Mouse (Mus musculus) stomach, postnatal 0 days (tissue): ENCODE data around the gene Col1a2. TPM values are rescaled to one million over a fixed set of nuclear protein-coding genes. Genes with fewer than 3 reads are reported as not detected.
A peak's percentile ranks its signal among the peaks of the same experiment; 100 is the strongest.

Source experiments
- ATAC-seq: fragments of 200-750 bp; cut with Nextera tagmentation; 2 replicates; pipeline ENCODE4 v1.8.0; 2017; ENCODE audit not compliant: low FRiP score, low TSS enrichment
- DNase-seq: peaks from one replicate; pipeline ENCODE4 v3.0.0-alpha.2; 2016; ENCODE audit warnings: low spot score
- H3K27ac ChIP-seq: fragments of 300-500 bp; sonication (generic); replicated peaks from 2 replicates; pipeline ENCODE4 v1.5.1; 2014; ENCODE audit warnings: mild to moderate bottlenecking, control low read depth
- H3K27me3 ChIP-seq: fragments of 300-500 bp; sonication (generic); 2 replicates; pipeline ENCODE4 v1.6.1; 2014; ENCODE audit warnings: low read length; ENCODE audit not compliant: control insufficient read depth, insufficient read depth
- H3K36me3 ChIP-seq: fragments of 300-500 bp; sonication (generic); 2 replicates; pipeline ENCODE4 v1.6.1; 2014; ENCODE audit warnings: low read length, mixed read lengths; ENCODE audit not compliant: control insufficient read depth, insufficient read depth
- H3K4me1 ChIP-seq: fragments of 300-500 bp; sonication (generic); replicated peaks from 2 replicates; pipeline ENCODE4 v1.6.1; 2014; ENCODE audit warnings: antibody characterized with exemption; ENCODE audit not compliant: control insufficient read depth, insufficient read depth
- H3K4me2 ChIP-seq: fragments of 300-500 bp; sonication (generic); replicated peaks from 2 replicates; pipeline ENCODE4 v1.6.1; 2014; ENCODE audit warnings: low read depth, mild to moderate bottlenecking, control low read depth, moderate library complexity
- H3K4me3 ChIP-seq: fragments of 300-500 bp; sonication (generic); 2 replicates; pipeline ENCODE4 v1.5.1; 2014; ENCODE audit warnings: low read depth, low read length, control low read depth
- H3K9ac ChIP-seq: fragments of 300-500 bp; sonication (generic); 2 replicates; pipeline ENCODE4 v1.6.1; 2014; ENCODE audit warnings: mild to moderate bottlenecking, low read length, control low read depth, mixed read lengths
- H3K9me3 ChIP-seq: fragments of 300-500 bp; sonication (generic); 2 replicates; pipeline ENCODE4 v1.6.1; 2016; ENCODE audit warnings: low read length; ENCODE audit not compliant: control insufficient read depth
- CTCF ChIP-seq: IDR thresholded peaks from 2 replicates; pipeline ENCODE4 v1.5.1; 2016; ENCODE audit warnings: antibody characterized with exemption, low read depth, mild to moderate bottlenecking, moderate library complexity
- EP300 ChIP-seq: optimal IDR thresholded peaks from 2 replicates; pipeline ENCODE3; 2016; ENCODE audit warnings: antibody characterized with exemption
- WGBS: fragments of 180-500 bp; shearing (Covaris S2); extraction: QIAGEN DNeasy Blood & Tissue Kit; methylation state at CpG from one replicate; pipeline ENCODE4 v1.1.7; 2014; 5-methylcytosine and 5-hydroxymethylcytosine counted together
- polyA plus RNA-seq: library from polyadenylated mRNA; unstranded; fragments of >200 nt; fragmentation: Nextera tagmentation; extraction: Ambion mirVana; gene quantifications from 2 replicates; pipeline ENCODE4 v1.2.1, GENCODE M21; 2015

Col1a2 gene
- polyA plus RNA-seq, 1 experiment from 2014 or later: 504 TPM

- no peak for ATAC-seq
- no peak for TF ChIP-seq EP300
- no peak for TF ChIP-seq CTCF
- 73% methylated on average over 2 of the region's 2 CpGs for WGBS
These were observed 10.9 kb upstream of the Col1a2 start for GRCm38 (mm10) chr6:4493666-4494065.

GRCm38 (mm10) chr6:4496428-4496827 lies 8.2 kb upstream of the Col1a2 start:
- ATAC-seq (no peak), DNase-seq (no peak)
- TF ChIP-seq EP300 (no peak), CTCF (no peak)
- Histone ChIP-seq H3K27me3 (no peaks in the 10 kb centered on the region), H3K9me3 (no peaks in the 10 kb centered on the region), H3K27ac (no peak overlapping the region), H3K4me1 (no peaks in the 10 kb centered on the region), H3K4me3 (no peak overlapping the region), H3K9ac (no peak overlapping the region), H3K36me3 (no peaks in the 10 kb centered on the region), H3K4me2 (no peak overlapping the region)
- WGBS: 64% methylated on average over 1 of the region's 1 CpGs

More at GRCm38 (mm10) chr6:4493666-4494065, 10.9 kb upstream of the Col1a2 start:
- no peaks in the 10 kb centered on the region for H3K4me1 ChIP-seq
- no peak overlapping the region for H3K27ac ChIP-seq
- no peaks in the 10 kb centered on the region for H3K27me3 ChIP-seq
- no peak overlapping the region for H3K9ac ChIP-seq
- no peak overlapping the region for H3K4me2 ChIP-seq
- no peaks in the 10 kb centered on the region for H3K9me3 ChIP-seq
- H3K4me3 ChIP-seq: no peak overlapping the region
- no peaks in the 10 kb centered on the region for H3K36me3 ChIP-seq
- DNase-seq: no peak

GRCm38 (mm10) chr6:4503106-4503505 lies 1.5 kb upstream of the Col1a2 start:
- TF ChIP-seq CTCF (no peak), EP300 (no peak)
- no peak for DNase-seq

DNA sequence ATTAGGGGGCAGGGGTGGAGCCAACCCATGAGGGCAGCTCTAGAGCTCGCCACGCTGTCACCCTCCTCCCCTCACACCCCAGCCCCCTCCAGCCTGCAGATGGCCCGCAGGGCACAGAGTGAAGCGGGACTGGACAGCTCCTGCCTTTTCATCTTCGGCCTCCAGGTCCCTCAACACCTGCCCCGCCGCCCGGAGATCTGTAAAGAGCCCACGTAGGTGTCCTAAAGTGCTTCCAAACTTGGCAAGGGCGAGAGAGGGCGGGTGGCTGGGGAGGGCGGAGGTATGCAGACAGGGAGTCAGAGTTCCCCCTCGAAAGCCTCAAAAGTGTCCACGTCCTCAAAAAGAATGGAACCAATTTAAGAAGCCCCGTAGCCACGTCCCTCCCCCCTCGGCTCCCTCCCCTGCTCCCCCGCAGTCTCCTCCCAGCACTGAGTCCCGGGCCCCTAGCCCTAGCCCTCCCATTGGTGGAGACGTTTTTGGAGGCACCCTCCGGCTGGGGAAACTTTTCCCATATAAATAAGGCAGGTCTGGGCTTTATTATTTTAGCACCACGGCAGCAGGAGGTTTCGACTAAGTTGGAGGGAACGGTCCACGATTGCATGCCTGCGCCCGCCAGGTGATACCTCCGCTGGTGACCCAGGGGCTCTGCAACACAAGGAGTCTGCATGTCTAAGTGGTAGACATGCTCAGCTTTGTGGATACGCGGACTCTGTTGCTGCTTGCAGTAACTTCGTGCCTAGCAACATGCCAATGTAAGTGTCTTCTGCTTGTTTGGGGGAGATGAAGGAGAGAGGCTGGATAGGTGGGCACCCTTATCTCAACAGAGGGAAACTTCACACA lies 764 bp downstream of the Col1a2 start:
- H3K27ac ChIP-seq: peak overlapping the region; percentile 93
- ATAC-seq (peak; percentile 95), DNase-seq (peak; percentile 62)
- H3K4me2 ChIP-seq: peak overlapping the region; percentile 51
- under 1% methylated on average over 31 of the region's 31 CpGs for WGBS
- no peaks in the 10 kb centered on the region for H3K36me3 ChIP-seq
- no peaks in the 10 kb centered on the region for H3K4me1 ChIP-seq
- H3K9ac ChIP-seq: peak overlapping the region; percentile 57
- H3K4me3 ChIP-seq: peak overlapping the region; percentile 48
- no peaks in the 10 kb centered on the region for H3K27me3 ChIP-seq
- H3K9me3 ChIP-seq: no peaks in the 10 kb centered on the region
- TF ChIP-seq CTCF (0 out of 2 replicates have a peak, but pooled peaks have one; percentile 21), EP300 (no peak)

More at GRCm38 (mm10) chr6:4503106-4503505, 1.5 kb upstream of the Col1a2 start:
- H3K36me3 ChIP-seq: no peaks in the 10 kb centered on the region
- H3K4me2 ChIP-seq: no peak overlapping the region
- no peaks in the 10 kb centered on the region for H3K27me3 ChIP-seq
- H3K9ac ChIP-seq: no peak overlapping the region
- H3K27ac ChIP-seq: peak overlapping the region; percentile 59
- H3K9me3 ChIP-seq: no peaks in the 10 kb centered on the region
- no peak overlapping the region for H3K4me3 ChIP-seq
- ATAC-seq: no peak
- H3K4me1 ChIP-seq: no peaks in the 10 kb centered on the region
- 0% methylated on average over 1 of the region's 1 CpGs for WGBS

DNA sequence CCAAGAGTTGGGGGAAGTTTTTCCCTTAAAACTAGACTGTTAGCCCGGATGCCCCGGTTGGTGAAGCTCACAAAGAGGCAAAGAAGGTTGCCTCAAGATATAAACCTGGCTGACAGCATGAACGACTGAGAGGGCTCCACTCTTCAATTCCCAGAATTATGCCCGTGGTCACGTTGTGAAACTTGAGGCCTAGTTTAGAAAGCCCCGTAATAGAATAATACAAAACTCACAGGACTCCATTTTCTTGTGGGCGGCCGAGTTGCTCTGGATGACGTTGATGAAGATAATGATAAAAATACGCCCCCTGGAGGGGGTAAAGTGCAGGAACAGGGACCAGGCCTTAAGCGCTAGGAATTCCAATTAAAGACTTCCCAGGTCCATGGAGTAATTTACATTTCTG lies 1.5 kb downstream of the Col1a2 start:
- ATAC-seq (no peak), DNase-seq (no peak)
- Histone ChIP-seq H3K9me3 (no peaks in the 10 kb centered on the region), H3K27ac (peak overlapping the region; percentile 93), H3K4me2 (peak overlapping the region; percentile 51), H3K9ac (peak overlapping the region; percentile 57), H3K36me3 (no peaks in the 10 kb centered on the region), H3K4me3 (peak overlapping the region; percentile 48), H3K27me3 (no peaks in the 10 kb centered on the region), H3K4me1 (no peaks in the 10 kb centered on the region)
- TF ChIP-seq EP300 (no peak), CTCF (peak; percentile 69)
- 11% methylated on average over 11 of the region's 11 CpGs for WGBS

DNA sequence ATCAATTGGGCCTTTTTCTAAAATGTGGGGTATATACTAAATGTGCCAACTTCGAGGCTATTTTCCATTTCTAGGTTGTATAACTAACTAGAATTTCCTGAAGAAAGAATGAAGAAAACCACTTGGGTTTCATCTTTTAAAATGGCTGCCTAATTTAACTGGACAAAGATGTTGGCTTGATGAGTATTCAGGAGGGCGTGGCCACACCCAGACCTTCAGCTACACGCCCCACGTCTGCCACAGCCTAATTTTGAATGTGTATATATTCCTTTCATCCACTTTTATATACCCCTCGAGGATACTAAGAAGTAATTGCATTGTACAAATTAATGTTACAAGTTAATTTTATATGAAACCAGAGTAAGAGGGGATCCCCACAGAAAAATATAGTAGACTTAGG lies 2.2 kb downstream of the Col1a2 start:
- Histone ChIP-seq H3K27me3 (no peaks in the 10 kb centered on the region), H3K4me3 (peak overlapping the region; percentile 48), H3K4me1 (no peaks in the 10 kb centered on the region), H3K4me2 (peak overlapping the region; percentile 51), H3K9me3 (no peaks in the 10 kb centered on the region), H3K36me3 (no peaks in the 10 kb centered on the region), H3K27ac (peak overlapping the region; percentile 93), H3K9ac (peak overlapping the region; percentile 57)
- WGBS: 47% methylated on average over 5 of the region's 5 CpGs
- ATAC-seq: no peak
- DNase-seq: no peak
- TF ChIP-seq EP300 (no peak), CTCF (no peak)
